In genomic region chr12:24707480-24707802, GRCm38 (mm10) we compare ENCODE assay signal across 8 mouse cellular contexts. TPM values are rescaled to one million over a fixed set of nuclear protein-coding genes. Genes with fewer than 3 reads are reported as not detected.
DNase-seq lines count a peak whose midpoint lies in the region; ATAC-seq and TF ChIP-seq lines count a peak whose summit lies in the region.
"Had no signal": no experiment of that assay in that cellular context is flagged by ENCODE, and none has a peak within 500 bp of the region (broad histone marks: within the 10 kb centered on the region; RNA-seq: fewer than 3 reads in every experiment).

No protein-coding gene starts in this region.

- peak overlapping the region; percentile 57 for H3K4me3 ChIP-seq in embryonic fibroblast, embryonic 13.5 days (ENCODE audit: insufficient read depth, low read length)
- H3K4me3 ChIP-seq in liver, embryonic 12.5 days, result peak overlapping the region; percentile 77

- H3K9ac ChIP-seq in liver, embryonic 12.5 days, result peak overlapping the region; percentile 84

- peak overlapping the region; percentile 85 for H3K4me2 ChIP-seq in liver, embryonic 12.5 days

- no peak for TF ChIP-seq CTCF in embryonic fibroblast, embryonic 13.5 days (IDR thresholded peaks at IDR 0.05; ENCODE audit: borderline replicate concordance, insufficient read depth, low read length)

- DNase-seq in thymus, postnatal 25 days, result peak; percentile 10
- no peak for DNase-seq in thymus, postnatal 36 days
- DNase-seq in ovary, postnatal 10 days (ENCODE audit: low spot score), result no peak
- DNase-seq in left cerebral cortex, postnatal 36 days (ENCODE audit: low spot score in 2 of 2), result no peak
- no peak for DNase-seq in urinary bladder, postnatal 10 days (ENCODE audit: low spot score)

- no peaks in the 10 kb centered on the region for H3K9me3 ChIP-seq in liver, embryonic 12.5 days (replicated peaks)

- no peaks in the 10 kb centered on the region for H3K27me3 ChIP-seq in liver, embryonic 12.5 days (replicated peaks)

- peaks cover 8% of the 10 kb centered on the region; the same call in 1 of the 2 replicates for H3K4me1 ChIP-seq in embryonic fibroblast, embryonic 13.5 days (ENCODE audit: control insufficient read depth, insufficient read depth, low read length)
- H3K4me1 ChIP-seq in liver, embryonic 12.5 days, result peaks cover 80% of the 10 kb centered on the region

- intact Hi-C loops in left cerebral cortex, postnatal 36 days (cut with DNase I), result no loop called here

- no peak for ATAC-seq in liver, embryonic 12.5 days

- TF ChIP-seq POLR2A in embryonic fibroblast, embryonic 13.5 days (IDR thresholded peaks at IDR 0.05; ENCODE audit: low read depth, low read length), result no peak

- 0% methylated on average over 9 of the region's 9 CpGs for WGBS in liver, embryonic 12.5 days (ENCODE audit: insufficient replicate concordance)

- H3K27ac ChIP-seq in embryonic fibroblast, embryonic 13.5 days (ENCODE audit: insufficient read depth, low read length), result peak overlapping the region; percentile 83
- H3K27ac ChIP-seq in liver, embryonic 12.5 days, result peak overlapping the region; percentile 87

- H3K36me3 ChIP-seq in liver, embryonic 12.5 days, result peaks cover 37% of the 10 kb centered on the region

RNA-seq across cellular contexts. Expression of gene Rrm2, which starts 0.6 kb away (rescaled TPM):
- polyA plus RNA-seq in embryonic fibroblast, embryonic 13.5 days (2011; ENCODE audit: insufficient read length, low read depth, missing spikeins), result 102 and 106 TPM in 2 replicates
- polyA plus RNA-seq in liver, embryonic 12.5 days (2016; fragmentation: Nextera tagmentation; extraction: Ambion mirVana), result 531 and 552 TPM in 2 replicates
- 1 to 10 TPM; 2.5 to 2.9 TPM for total RNA-seq in left cerebral cortex, postnatal 36 days (2021)

RNA-seq across cellular contexts. Expression of gene Cys1, which starts 25.8 kb away (rescaled TPM):
- polyA plus RNA-seq in embryonic fibroblast, embryonic 13.5 days (2011; ENCODE audit: insufficient read length, low read depth, missing spikeins), result 1.4 and 3.4 TPM in 2 replicates
- polyA plus RNA-seq in liver, embryonic 12.5 days (2016; fragmentation: Nextera tagmentation; extraction: Ambion mirVana), result 0.56 and 1.0 TPM in 2 replicates
- total RNA-seq in left cerebral cortex, postnatal 36 days (2021), result 10 to 100 TPM; 10.8 to 17.5 TPM
- total RNA-seq: hematopoietic stem cell, adult 5-6 weeks had no signal

RNA-seq across cellular contexts. Expression of gene Klf11, which starts 56.4 kb away (rescaled TPM):
- 3.2 and 5.9 TPM in 2 replicates for polyA plus RNA-seq in embryonic fibroblast, embryonic 13.5 days (2011; ENCODE audit: insufficient read length, low read depth, missing spikeins)
- 9.2 and 10.6 TPM in 2 replicates for polyA plus RNA-seq in liver, embryonic 12.5 days (2016; fragmentation: Nextera tagmentation; extraction: Ambion mirVana)
- 1 to 10 TPM; 6.0 to 6.7 TPM for total RNA-seq in left cerebral cortex, postnatal 36 days (2021)
